ENCODE assay signal across 8 mouse cellular contexts in genomic region chr13:51315008-51315778, GRCm38 (mm10).
DNase-seq lines count a peak whose midpoint lies in the region; ATAC-seq and TF ChIP-seq lines count a peak whose summit lies in the region.

No protein-coding gene starts in this region.

- H3K4me2 ChIP-seq in neural tube, embryonic 11.5 days (ENCODE audit: low read depth), result no peak overlapping the region
- peak overlapping the region; percentile 41 for H3K4me2 ChIP-seq in limb, embryonic 12.5 days
- H3K4me2 ChIP-seq in stomach, postnatal 0 days (replicated peaks; ENCODE audit: low read depth), result no peak overlapping the region

- no peaks in the 10 kb centered on the region for H3K79me2 ChIP-seq in heart, adult 2 months (replicated peaks; ENCODE audit: control insufficient read depth, insufficient read depth, low read length)

- no peak; the same call in 1 of the 2 replicates for ATAC-seq in neural tube, embryonic 11.5 days (ENCODE audit: insufficient read depth, low FRiP score, low TSS enrichment)
- no peak for ATAC-seq in limb, embryonic 12.5 days (ENCODE audit: insufficient number of reproducible peaks, insufficient read depth, low FRiP score, low TSS enrichment, low read depth)
- ATAC-seq in stomach, postnatal 0 days (ENCODE audit: low FRiP score, low TSS enrichment), result no peak

- TF ChIP-seq EP300 in heart, adult 2 months (IDR thresholded peaks at IDR 0.05; ENCODE audit: insufficient read depth, low read depth, low read length), result no peak
- no peak for TF ChIP-seq EP300 in stomach, postnatal 0 days (optimal IDR thresholded peaks at IDR 0.05)

- no peaks in the 10 kb centered on the region for H3K9me3 ChIP-seq in neural tube, embryonic 11.5 days (ENCODE audit: control insufficient read depth, low read length)
- no peaks in the 10 kb centered on the region for H3K9me3 ChIP-seq in limb, embryonic 12.5 days
- H3K9me3 ChIP-seq in stomach, postnatal 0 days (ENCODE audit: control insufficient read depth, low read length), result no peaks in the 10 kb centered on the region

- H3K9ac ChIP-seq in heart, adult 2 months (ENCODE audit: low read depth, low read length), result no peak overlapping the region
- H3K9ac ChIP-seq in neural tube, embryonic 11.5 days (ENCODE audit: low read length), result no peak overlapping the region
- no peak overlapping the region for H3K9ac ChIP-seq in limb, embryonic 12.5 days (replicated peaks)
- no peak overlapping the region for H3K9ac ChIP-seq in stomach, postnatal 0 days (ENCODE audit: low read length)

- WGBS in heart, adult 2 months, result 62% methylated on average over 10 of the region's 10 CpGs
- WGBS in neural tube, embryonic 11.5 days, result 58% methylated on average over 10 of the region's 10 CpGs
- WGBS in limb, embryonic 12.5 days, result 37% methylated on average over 10 of the region's 10 CpGs
- WGBS in stomach, postnatal 0 days, result 50% methylated on average over 10 of the region's 10 CpGs
- 47% methylated on average over 10 of the region's 10 CpGs for WGBS in thymus, adult 2 months

- no peaks in the 10 kb centered on the region for H3K36me3 ChIP-seq in heart, adult 2 months (ENCODE audit: control insufficient read depth, insufficient read depth, low read length)
- no peaks in the 10 kb centered on the region for H3K36me3 ChIP-seq in neural tube, embryonic 11.5 days (ENCODE audit: control insufficient read depth, insufficient read depth, low read length)
- no peaks in the 10 kb centered on the region for H3K36me3 ChIP-seq in limb, embryonic 12.5 days
- no peaks in the 10 kb centered on the region for H3K36me3 ChIP-seq in stomach, postnatal 0 days (ENCODE audit: control insufficient read depth, insufficient read depth, low read length)
- H3K36me3 ChIP-seq in thymus, adult 2 months (ENCODE audit: control insufficient read depth, insufficient read depth, low read length), result no peaks in the 10 kb centered on the region

- no peaks in the 10 kb centered on the region for H3K27me3 ChIP-seq in heart, adult 2 months (ENCODE audit: control insufficient read depth, insufficient read depth, low read length)
- no peaks in the 10 kb centered on the region for H3K27me3 ChIP-seq in neural tube, embryonic 11.5 days (ENCODE audit: control insufficient read depth, insufficient read depth, low read length)
- H3K27me3 ChIP-seq in limb, embryonic 12.5 days, result no peaks in the 10 kb centered on the region
- H3K27me3 ChIP-seq in stomach, postnatal 0 days (ENCODE audit: control insufficient read depth, insufficient read depth, low read length), result no peaks in the 10 kb centered on the region
- no peaks in the 10 kb centered on the region for H3K27me3 ChIP-seq in thymus, adult 2 months (ENCODE audit: control insufficient read depth, insufficient read depth, low read length)

- H3K27ac ChIP-seq in heart, adult 2 months, result peak overlapping the region; percentile 51
- peak overlapping the region; percentile 85 for H3K27ac ChIP-seq in neural tube, embryonic 11.5 days (ENCODE audit: low read depth, low read length)
- peak overlapping the region; percentile 94 for H3K27ac ChIP-seq in limb, embryonic 12.5 days
- H3K27ac ChIP-seq in stomach, postnatal 0 days (replicated peaks), result 0 out of 2 replicates have a peak overlapping the region, but pooled peaks have one; percentile 18
- no peak overlapping the region for H3K27ac ChIP-seq in thymus, adult 2 months (ENCODE audit: control insufficient read depth, insufficient read depth, low read length)

- intact Hi-C loops in heart, adult 2 months (cut with DNase I), result no loop called here

- TF ChIP-seq POLR2A in heart, adult 2 months (IDR thresholded peaks at IDR 0.05; ENCODE audit: insufficient read depth, low read depth, low read length), result no peak
- TF ChIP-seq POLR2A in thymus, adult 2 months (IDR thresholded peaks at IDR 0.05; ENCODE audit: control insufficient read depth, extremely low read depth, insufficient read depth, low read length, poor library complexity), result no peak

- peaks cover 6% of the 10 kb centered on the region for H3K4me1 ChIP-seq in heart, adult 2 months (ENCODE audit: control insufficient read depth, insufficient read depth, low read length)
- H3K4me1 ChIP-seq in neural tube, embryonic 11.5 days (ENCODE audit: control insufficient read depth, insufficient read depth, low read length), result peaks cover 28% of the 10 kb centered on the region
- H3K4me1 ChIP-seq in limb, embryonic 12.5 days (replicated peaks), result peaks cover 65% of the 10 kb centered on the region
- no peaks in the 10 kb centered on the region; the same call in 1 of the 2 replicates for H3K4me1 ChIP-seq in stomach, postnatal 0 days (replicated peaks; ENCODE audit: control insufficient read depth, insufficient read depth)
- H3K4me1 ChIP-seq in thymus, adult 2 months (replicated peaks; ENCODE audit: control insufficient read depth, insufficient read depth, low read length), result no peaks in the 10 kb centered on the region

- no peak overlapping the region for H3K4me3 ChIP-seq in heart, adult 2 months
- no peak overlapping the region for H3K4me3 ChIP-seq in neural tube, embryonic 11.5 days (ENCODE audit: low read depth, low read length)
- no peak overlapping the region for H3K4me3 ChIP-seq in limb, embryonic 12.5 days (replicated peaks)
- no peak overlapping the region for H3K4me3 ChIP-seq in stomach, postnatal 0 days (ENCODE audit: low read depth, low read length)
- no peak overlapping the region for H3K4me3 ChIP-seq in thymus, adult 2 months (ENCODE audit: control insufficient read depth, insufficient read depth, low read length)

- no peak for DNase-seq in heart, adult 2 months
- DNase-seq in heart, adult 9 months (ENCODE audit: low spot score in 2 of 2), result no peak
- no peak for DNase-seq in neural tube, embryonic 11.5 days (ENCODE audit: low spot score)
- DNase-seq in neural tube, embryonic 10.5 days (ENCODE audit: extremely low spot score, low spot score), result no peak
- DNase-seq in stomach, postnatal 0 days (ENCODE audit: low spot score), result no peak
- no peak for DNase-seq in cerebellum, postnatal 36 days
- DNase-seq in thymus, adult 2 months, result no peak

- TF ChIP-seq CTCF in heart, adult 2 months (IDR thresholded peaks at IDR 0.05), result no peak
- no peak for TF ChIP-seq CTCF in stomach, postnatal 0 days (IDR thresholded peaks at IDR 0.05; ENCODE audit: low read depth)
- TF ChIP-seq CTCF in thymus, adult 2 months (IDR thresholded peaks at IDR 0.05; ENCODE audit: borderline replicate concordance, control insufficient read depth, extremely low read depth, insufficient read depth, low read length, poor library complexity), result no peak
